Mouse (Mus musculus) embryonic facial prominence, embryonic 14.5 days (tissue): ENCODE data around the gene Psme3. TPM values are rescaled to one million over a fixed set of nuclear protein-coding genes. Genes with fewer than 3 reads are reported as not detected.

ENCODE experiments used
- ATAC-seq: fragments of 200-750 bp; cut with Nextera tagmentation; 2 replicates; pipeline ENCODE4 v1.8.0; 2017; ENCODE audit warnings: low read depth, moderate number of reproducible peaks, moderate TSS enrichment
- DNase-seq: peaks from one replicate; pipeline ENCODE4 v3.0.0-alpha.2; 2015; ENCODE audit warnings: low spot score
- H3K27ac ChIP-seq: fragments of 300-500 bp; sonication (generic); replicated peaks from 2 replicates; pipeline ENCODE4 v1.5.1; 2014; ENCODE audit warnings: low read depth, mild to moderate bottlenecking, low read length, moderate library complexity
- H3K27me3 ChIP-seq: fragments of 300-500 bp; sonication (generic); replicated peaks from 2 replicates; pipeline ENCODE4 v1.6.1; 2014; ENCODE audit warnings: low read length; ENCODE audit not compliant: control insufficient read depth, insufficient read depth
- H3K36me3 ChIP-seq: fragments of 300-500 bp; sonication (generic); 2 replicates; pipeline ENCODE4 v1.6.1; 2014; ENCODE audit warnings: low read length, mixed read lengths; ENCODE audit not compliant: control insufficient read depth, insufficient read depth
- H3K4me1 ChIP-seq: fragments of 300-500 bp; sonication (generic); 2 replicates; pipeline ENCODE4 v1.6.1; 2014; ENCODE audit warnings: antibody characterized with exemption, low read length; ENCODE audit not compliant: control insufficient read depth, insufficient read depth
- H3K4me2 ChIP-seq: fragments of 300-500 bp; sonication (generic); 2 replicates; pipeline ENCODE4 v1.6.1; 2014; ENCODE audit warnings: low read depth, mild to moderate bottlenecking, low read length, moderate library complexity, mixed read lengths
- H3K4me3 ChIP-seq: fragments of 300-500 bp; sonication (generic); 2 replicates; pipeline ENCODE4 v1.5.1; 2014; ENCODE audit warnings: low read depth, mild to moderate bottlenecking, low read length
- H3K9ac ChIP-seq: fragments of 300-500 bp; sonication (generic); 2 replicates; pipeline ENCODE4 v1.6.1; 2014; ENCODE audit warnings: low read depth, mild to moderate bottlenecking, low read length, moderate library complexity, mixed read lengths
- H3K9me3 ChIP-seq: fragments of 300-500 bp; sonication (generic); 2 replicates; pipeline ENCODE4 v1.6.1; 2016; ENCODE audit warnings: low read length; ENCODE audit not compliant: control insufficient read depth
- WGBS: fragments of 180-500 bp; shearing (Covaris S2); extraction: QIAGEN DNeasy Blood & Tissue Kit; methylation state at CpG from one replicate; pipeline ENCODE4 v1.1.7; 2014; 5-methylcytosine and 5-hydroxymethylcytosine counted together
- microRNA-seq: library from miRNA; unstranded; fragments of <30 nt; microRNA quantifications from one replicate; pipeline ENCODE4, GENCODE M21; 2016; ENCODE audit warnings: borderline number of aligned reads
- polyA plus RNA-seq: library from polyadenylated mRNA; unstranded; fragments of >200 nt; fragmentation: Nextera tagmentation; extraction: Ambion mirVana; gene quantifications from 2 replicates; pipeline ENCODE4 v1.2.1, GENCODE M21; 2014

Psme3 gene
- polyA plus RNA-seq, 1 experiment from 2014 or later = 98.0 TPM

DNA sequence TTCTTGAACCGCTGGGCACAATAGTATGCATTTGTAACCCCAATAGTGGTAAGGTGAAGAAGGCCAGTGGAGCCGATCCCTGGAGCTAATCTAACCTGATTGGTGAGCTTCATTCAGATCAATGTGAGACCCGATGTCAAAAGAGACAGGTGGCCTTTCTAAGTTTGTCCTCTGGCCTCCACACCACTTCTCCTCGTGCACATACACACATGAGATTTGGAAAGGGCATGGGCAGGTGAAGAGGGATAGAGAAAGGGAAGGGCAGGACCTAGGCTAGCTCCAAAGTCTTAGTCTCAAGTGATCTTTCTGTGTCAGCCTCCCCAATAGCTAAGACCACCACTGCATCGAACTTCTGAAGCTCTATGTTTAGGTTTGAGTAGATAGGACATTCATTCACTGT is 54.1 kb downstream of the Psme3 start:
- no peaks in the 10 kb centered on the region for H3K27me3 ChIP-seq
- no peak overlapping the region for H3K4me2 ChIP-seq
- H3K4me3 ChIP-seq = no peak overlapping the region
- ATAC-seq (no peak), DNase-seq (no peak)
- 74% methylated on average over 5 of the region's 5 CpGs for WGBS
- H3K4me1 ChIP-seq = no peaks in the 10 kb centered on the region
- no peak overlapping the region for H3K27ac ChIP-seq
- H3K36me3 ChIP-seq = no peaks in the 10 kb centered on the region
- no peak overlapping the region for H3K9ac ChIP-seq
- H3K9me3 ChIP-seq = no peaks in the 10 kb centered on the region

Small RNA genes lying within 50 kb of the gene (microRNA-seq; reads per million reads assigned to microRNA genes)
- not detected for gene Gm25593

Other genes starting within 250 kb of the Psme3 start
- 13.9 and 14.4 TPM in 2 replicates for gene Naglu, start 246.2 kb upstream of the Psme3 start, polyA plus RNA-seq
- not detected in 2 replicates for gene Hsd17b1, start 237.8 kb upstream of the Psme3 start, polyA plus RNA-seq
- 39.1 and 40.5 TPM in 2 replicates for gene Coasy, start 233.6 kb upstream of the Psme3 start, polyA plus RNA-seq
- gene Mlx, start 228.9 kb upstream of the Psme3 start, polyA plus RNA-seq = 45.8 and 55.2 TPM in 2 replicates
- 27.2 and 34.4 TPM in 2 replicates for gene Psmc3ip, start 220.8 kb upstream of the Psme3 start, polyA plus RNA-seq
- gene Retreg3, start 196.3 kb upstream of the Psme3 start, polyA plus RNA-seq = 10.4 and 12.1 TPM in 2 replicates
- gene Tubg1, start 196.3 kb upstream of the Psme3 start, polyA plus RNA-seq = 55.7 and 60.2 TPM in 2 replicates
- gene Tubg2, start 160.3 kb upstream of the Psme3 start, polyA plus RNA-seq = 6.6 and 8.4 TPM in 2 replicates
- 1.6 and 1.9 TPM in 2 replicates for gene Cntnap1, start 145.7 kb upstream of the Psme3 start, polyA plus RNA-seq
- 17.7 and 20.9 TPM in 2 replicates for gene Plekhh3, start 144.9 kb upstream of the Psme3 start, polyA plus RNA-seq
- gene Ccr10, start 140.8 kb upstream of the Psme3 start, polyA plus RNA-seq = 0.28 TPM in 1 of 2 replicates, not detected in the other
- gene Ezh1, start 89.8 kb upstream of the Psme3 start, polyA plus RNA-seq = 14.8 and 15.5 TPM in 2 replicates
- 128 and 154 TPM in 2 replicates for gene Ramp2, start 70.2 kb upstream of the Psme3 start, polyA plus RNA-seq
- gene Vps25, start 62.5 kb upstream of the Psme3 start, polyA plus RNA-seq = 111 and 116 TPM in 2 replicates
- 10.7 and 11.9 TPM in 2 replicates for gene Wnk4, start 55.6 kb upstream of the Psme3 start, polyA plus RNA-seq
- gene Cntd1, start 37.2 kb upstream of the Psme3 start, polyA plus RNA-seq = 0.90 and 1.6 TPM in 2 replicates
- gene Coa3, start 37.1 kb upstream of the Psme3 start, polyA plus RNA-seq = 180 and 181 TPM in 2 replicates
- gene Becn1, start 13.9 kb upstream of the Psme3 start, polyA plus RNA-seq = 134 and 139 TPM in 2 replicates
- gene Aoc2, start 8.8 kb downstream of the Psme3 start, polyA plus RNA-seq = 0.75 and 0.82 TPM in 2 replicates
- 2.0 and 2.4 TPM in 2 replicates for gene Aoc3, start 14.4 kb downstream of the Psme3 start, polyA plus RNA-seq
- not detected in 2 replicates for gene G6pc, start 51.3 kb downstream of the Psme3 start, polyA plus RNA-seq
- 43.4 and 59.3 TPM in 2 replicates for gene Aarsd1, start 101.4 kb downstream of the Psme3 start, polyA plus RNA-seq
- 13.4 and 16.0 TPM in 2 replicates for gene Gm27029, start 108.6 kb downstream of the Psme3 start, polyA plus RNA-seq
- 16.2 and 17.3 TPM in 2 replicates for gene Rundc1, start 108.9 kb downstream of the Psme3 start, polyA plus RNA-seq
- 35.5 and 37.1 TPM in 2 replicates for gene Ptges3l, start 109.1 kb downstream of the Psme3 start, polyA plus RNA-seq
- gene Rpl27, start 126.1 kb downstream of the Psme3 start, polyA plus RNA-seq = 376 and 406 TPM in 2 replicates
- 14.1 and 14.3 TPM in 2 replicates for gene Ifi35, start 132.2 kb downstream of the Psme3 start, polyA plus RNA-seq
- gene Rnd2, start 148.8 kb downstream of the Psme3 start, polyA plus RNA-seq = 7.4 and 9.8 TPM in 2 replicates
- 50.4 and 51.0 TPM in 2 replicates for gene Vat1, start 150.0 kb downstream of the Psme3 start, polyA plus RNA-seq
- 10.4 and 11.3 TPM in 2 replicates for gene Brca1, start 235.7 kb downstream of the Psme3 start, polyA plus RNA-seq
- gene Nbr1, start 235.9 kb downstream of the Psme3 start, polyA plus RNA-seq = 63.6 and 70.6 TPM in 2 replicates